Mouse (Mus musculus): Measurements from ENCODE around the gene Dclk1. TPM values are rescaled to one million over a fixed set of nuclear protein-coding genes. Genes with fewer than 3 reads are reported as not detected.

The Dclk1 gene
- polyA plus RNA-seq, 1 experiment from 2014 or later, result 62.8 TPM

DNA sequence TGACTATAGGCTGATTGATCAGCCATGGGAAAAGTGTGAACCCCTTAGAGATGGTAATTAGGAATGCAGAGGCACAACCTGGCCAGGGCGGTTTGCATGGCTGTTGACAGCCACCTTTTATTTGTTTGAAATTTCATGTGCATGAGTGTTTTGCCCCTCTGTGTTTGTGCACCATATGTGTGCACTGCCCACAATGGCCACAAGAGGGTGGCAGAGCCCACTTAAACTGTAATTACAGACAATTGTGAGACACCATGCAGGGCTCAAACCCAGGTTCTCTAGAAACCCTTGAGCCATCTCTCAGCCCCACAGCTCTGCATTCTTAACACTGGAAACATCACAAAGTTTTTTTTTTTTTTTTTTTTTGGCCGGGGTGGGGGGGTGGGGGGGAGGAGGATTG lies 19.7 kb upstream of the Dclk1 start:
- H3K4me1 ChIP-seq (replicated peaks), result 0 out of 2 replicates have a peak, but pooled peaks cover 6% of the 10 kb centered on the region
- WGBS, result 70% methylated on average over 2 of the region's 2 CpGs
- no peak for ATAC-seq (ENCODE audit: insufficient number of reproducible peaks, insufficient read depth, low FRiP score, low TSS enrichment, low read depth)

DNA sequence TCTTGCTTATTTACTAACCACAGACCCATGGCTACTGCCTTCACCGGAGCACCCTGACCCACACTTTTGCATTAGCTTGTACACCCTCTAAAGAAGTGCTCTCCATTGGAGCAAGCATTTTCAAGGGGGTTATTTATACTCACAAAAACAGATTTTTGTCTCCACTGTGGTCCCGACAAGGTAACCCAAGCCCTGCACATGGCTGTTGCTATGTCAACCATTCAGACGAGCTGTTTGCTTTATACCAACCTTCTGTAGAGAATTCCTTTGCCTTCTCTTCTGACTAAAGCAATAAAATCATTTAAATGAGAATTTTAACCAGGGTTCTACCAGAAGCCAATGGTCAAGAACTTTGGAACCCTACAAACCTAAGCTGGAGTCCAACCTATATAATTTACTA lies 18.3 kb upstream of the Dclk1 start:
- Histone ChIP-seq H3K9me3 (peaks cover 3% of the 10 kb centered on the region; the same call in 1 of the 2 replicates), H3K36me3 (no peaks in the 10 kb centered on the region), H3K4me2 (no peak overlapping the region), H3K9ac (replicated peaks) (no peak overlapping the region), H3K27me3 (peaks cover 12% of the 10 kb centered on the region; the same call in 1 of the 2 replicates), H3K4me3 (replicated peaks) (no peak overlapping the region), H3K4me1 (replicated peaks) (0 out of 2 replicates have a peak, but pooled peaks cover 6% of the 10 kb centered on the region), H3K27ac (no peak overlapping the region)
- WGBS, result 73% methylated on average over 3 of the region's 3 CpGs
- no peak for ATAC-seq (ENCODE audit: insufficient number of reproducible peaks, insufficient read depth, low FRiP score, low TSS enrichment, low read depth)

More for the DNA sequence above, 19.7 kb upstream of the Dclk1 start:
- no peak overlapping the region for H3K4me2 ChIP-seq
- H3K9me3 ChIP-seq, result peaks cover 3% of the 10 kb centered on the region; the same call in 1 of the 2 replicates
- no peaks in the 10 kb centered on the region for H3K36me3 ChIP-seq
- H3K9ac ChIP-seq (replicated peaks), result no peak overlapping the region
- peaks cover 12% of the 10 kb centered on the region; the same call in 1 of the 2 replicates for H3K27me3 ChIP-seq
- no peak overlapping the region for H3K4me3 ChIP-seq (replicated peaks)
- H3K27ac ChIP-seq, result no peak overlapping the region

DNA sequence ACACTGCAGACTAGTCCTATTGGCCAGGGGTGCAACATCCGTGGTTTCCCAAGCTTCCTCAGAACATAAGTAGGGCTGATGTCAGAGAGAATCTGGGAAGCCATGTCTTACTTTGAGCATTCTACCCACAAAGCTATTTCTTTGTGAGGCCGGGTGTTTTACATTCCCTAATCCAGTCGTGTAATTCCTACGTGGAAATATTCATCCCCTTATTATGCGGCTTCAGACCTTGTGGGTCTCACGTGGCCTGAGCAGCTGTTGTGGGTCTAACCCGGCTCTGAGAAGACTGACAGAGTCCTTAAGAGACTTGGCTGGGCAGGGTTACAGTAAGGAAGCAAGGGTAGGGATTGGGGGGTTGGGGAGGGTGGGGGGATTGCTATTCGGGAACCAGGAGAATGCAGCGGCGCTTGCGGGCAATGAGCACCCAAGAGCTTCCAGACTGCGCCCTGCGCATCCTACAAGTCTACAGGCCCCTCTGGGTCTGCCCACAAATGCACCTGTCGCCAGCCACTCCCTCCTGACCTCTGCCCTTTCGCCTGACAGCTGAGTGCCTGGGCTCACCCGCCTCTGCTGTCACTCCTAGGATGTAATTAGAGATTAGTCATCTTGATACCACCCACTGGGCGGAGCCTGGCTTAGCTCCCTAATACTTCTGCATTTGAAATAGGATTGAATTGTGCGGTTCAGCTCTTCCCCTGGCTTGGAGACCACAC lies 15.5 kb upstream of the Dclk1 start:
- Histone ChIP-seq H3K27me3 (peaks cover 12% of the 10 kb centered on the region; the same call in 1 of the 2 replicates), H3K27ac (no peak overlapping the region), H3K36me3 (no peaks in the 10 kb centered on the region), H3K4me3 (replicated peaks) (no peak overlapping the region), H3K9me3 (no peaks in the 10 kb centered on the region), H3K9ac (replicated peaks) (no peak overlapping the region), H3K4me1 (replicated peaks) (0 out of 2 replicates have a peak, but pooled peaks cover 6% of the 10 kb centered on the region), H3K4me2 (peak overlapping the region; percentile 13; the same call in 1 of the 2 replicates)
- peak; percentile 75 for ATAC-seq (ENCODE audit: insufficient number of reproducible peaks, insufficient read depth, low FRiP score, low TSS enrichment, low read depth)
- 28% methylated on average over 18 of the region's 18 CpGs for WGBS

DNA sequence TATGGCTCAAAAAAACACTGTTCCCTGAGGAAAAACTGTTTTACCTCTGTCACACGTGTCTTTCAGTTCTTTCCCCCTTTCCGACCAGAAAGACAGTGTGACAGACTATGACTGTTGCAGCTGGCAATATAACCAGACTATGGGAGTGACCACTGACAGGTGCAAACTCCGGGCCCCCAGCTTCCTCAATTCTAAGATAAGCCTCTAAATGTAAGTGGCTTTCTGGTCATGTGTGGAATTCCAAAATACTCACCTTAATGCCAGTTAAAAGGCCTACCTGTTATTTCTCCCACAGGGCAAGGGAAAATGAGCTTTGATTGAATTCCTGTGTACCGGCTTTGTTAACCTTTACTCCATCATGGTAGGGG lies 15.0 kb upstream of the Dclk1 start:
- H3K36me3 ChIP-seq, result no peaks in the 10 kb centered on the region
- H3K27me3 ChIP-seq, result peaks cover 12% of the 10 kb centered on the region; the same call in 1 of the 2 replicates
- peak overlapping the region; percentile 13; the same call in 1 of the 2 replicates for H3K4me2 ChIP-seq
- no peak for ATAC-seq (ENCODE audit: insufficient number of reproducible peaks, insufficient read depth, low FRiP score, low TSS enrichment, low read depth)
- no peaks in the 10 kb centered on the region for H3K9me3 ChIP-seq
- H3K27ac ChIP-seq, result no peak overlapping the region
- H3K4me1 ChIP-seq (replicated peaks), result 0 out of 2 replicates have a peak, but pooled peaks cover 6% of the 10 kb centered on the region
- WGBS, result 38% methylated on average over 4 of the region's 4 CpGs
- no peak overlapping the region for H3K4me3 ChIP-seq (replicated peaks)
- no peak overlapping the region for H3K9ac ChIP-seq (replicated peaks)

DNA sequence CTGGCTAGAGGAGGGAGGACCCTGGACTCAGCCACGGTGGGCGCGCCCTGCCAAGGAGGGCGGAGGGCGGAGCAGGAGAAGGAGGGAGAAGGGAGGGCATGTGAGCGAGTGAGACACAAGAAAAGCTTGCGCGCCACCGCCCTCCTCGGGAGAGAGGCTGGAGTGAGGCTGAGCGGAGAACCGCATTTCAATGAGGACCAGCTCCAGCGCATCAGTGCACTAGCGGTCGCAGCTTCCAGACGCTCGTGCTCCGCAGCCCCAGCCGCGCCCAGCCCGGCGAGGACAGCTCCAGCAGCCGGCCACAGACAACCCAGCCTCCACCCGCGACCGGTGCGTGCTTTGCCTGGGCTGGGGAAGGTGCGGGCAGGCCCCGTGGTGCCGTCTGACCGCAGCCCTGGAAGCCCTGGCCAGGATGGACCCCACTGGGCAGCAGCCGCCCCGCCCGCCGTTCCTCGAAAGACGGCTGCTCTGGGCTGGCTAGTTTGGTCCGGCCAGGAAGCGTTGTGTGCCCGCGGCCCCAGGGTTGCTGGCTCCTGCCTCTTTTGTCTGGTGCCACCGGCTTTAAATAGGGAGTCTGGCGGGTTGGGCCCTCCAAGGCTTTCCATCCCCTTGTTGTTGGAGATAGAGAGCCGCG lies 375 bp downstream of the Dclk1 start:
- Histone ChIP-seq H3K4me2 (peak overlapping the region; percentile 92), H3K9ac (replicated peaks) (peak overlapping the region; percentile 86), H3K4me1 (replicated peaks) (peaks cover 15% of the 10 kb centered on the region), H3K36me3 (peaks cover 5% of the 10 kb centered on the region), H3K9me3 (no peaks in the 10 kb centered on the region), H3K4me3 (replicated peaks) (peak overlapping the region; percentile 75), H3K27me3 (peaks cover 5% of the 10 kb centered on the region; the same call in 1 of the 2 replicates), H3K27ac (peak overlapping the region; percentile 72)
- ATAC-seq (ENCODE audit: insufficient number of reproducible peaks, insufficient read depth, low FRiP score, low TSS enrichment, low read depth), result peak; percentile 89
- WGBS, result 1% methylated on average over 43 of the region's 45 CpGs

DNA sequence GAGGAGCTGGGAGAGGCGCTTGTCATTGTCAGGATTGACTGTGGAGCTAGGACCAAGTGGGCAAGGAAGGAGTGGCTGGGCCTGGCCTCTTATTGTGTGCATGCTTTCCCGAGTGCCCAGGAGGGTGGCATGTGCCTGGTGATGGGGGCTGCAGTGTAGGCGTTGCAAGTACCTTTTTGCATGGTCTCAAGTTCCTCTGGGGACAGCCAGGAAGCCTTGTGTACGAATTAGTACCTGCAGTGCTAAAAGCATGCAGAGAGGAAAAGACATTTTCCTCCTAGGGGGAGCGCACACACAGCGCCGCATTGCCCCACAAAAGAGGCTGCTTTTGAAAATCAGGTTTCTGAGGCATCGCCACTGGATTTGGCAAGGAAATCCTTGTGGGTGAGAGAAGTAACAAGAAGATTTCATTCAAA lies 900 bp downstream of the Dclk1 start:
- Histone ChIP-seq H3K9me3 (no peaks in the 10 kb centered on the region), H3K4me2 (peak overlapping the region; percentile 92), H3K27me3 (peaks cover 5% of the 10 kb centered on the region; the same call in 1 of the 2 replicates), H3K4me3 (replicated peaks) (peak overlapping the region; percentile 75), H3K36me3 (peaks cover 10% of the 10 kb centered on the region), H3K4me1 (replicated peaks) (peaks cover 15% of the 10 kb centered on the region), H3K27ac (peak overlapping the region; percentile 72), H3K9ac (replicated peaks) (peak overlapping the region; percentile 86)
- WGBS, result 2% methylated on average over 8 of the region's 8 CpGs
- peak; percentile 40; the same call in 1 of the 2 replicates for ATAC-seq (ENCODE audit: insufficient number of reproducible peaks, insufficient read depth, low FRiP score, low TSS enrichment, low read depth)

DNA sequence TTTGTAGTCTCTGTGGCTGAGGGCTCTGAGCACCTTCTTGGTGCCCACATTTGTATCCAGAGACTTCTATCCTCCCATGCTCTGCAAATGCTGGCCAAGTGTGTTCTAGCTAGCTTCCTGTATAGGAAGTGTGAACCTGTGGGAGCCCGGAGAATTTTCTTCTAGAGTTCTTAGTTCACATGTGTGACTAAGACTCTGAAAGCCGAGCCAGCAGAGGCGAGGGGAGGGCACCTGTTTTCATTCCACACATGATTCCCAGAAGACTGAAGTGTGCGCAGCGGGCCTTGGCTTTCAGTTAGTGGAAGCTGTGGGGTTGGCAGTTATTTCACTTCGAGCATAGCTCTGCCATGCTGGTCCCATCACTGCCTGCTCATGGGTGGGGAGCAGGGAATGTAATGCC lies 1.9 kb downstream of the Dclk1 start:
- H3K36me3 ChIP-seq, result peaks cover 17% of the 10 kb centered on the region
- peaks cover 15% of the 10 kb centered on the region for H3K4me1 ChIP-seq (replicated peaks)
- no peak for ATAC-seq (ENCODE audit: insufficient number of reproducible peaks, insufficient read depth, low FRiP score, low TSS enrichment, low read depth)
- peaks cover 5% of the 10 kb centered on the region; the same call in 1 of the 2 replicates for H3K27me3 ChIP-seq
- H3K4me3 ChIP-seq (replicated peaks), result peak overlapping the region; percentile 75; the same call in 1 of the 2 replicates
- H3K4me2 ChIP-seq, result peak overlapping the region; percentile 92
- H3K9me3 ChIP-seq, result no peaks in the 10 kb centered on the region
- no peak overlapping the region for H3K27ac ChIP-seq
- H3K9ac ChIP-seq (replicated peaks), result no peak overlapping the region
- WGBS, result 63% methylated on average over 6 of the region's 6 CpGs

DNA sequence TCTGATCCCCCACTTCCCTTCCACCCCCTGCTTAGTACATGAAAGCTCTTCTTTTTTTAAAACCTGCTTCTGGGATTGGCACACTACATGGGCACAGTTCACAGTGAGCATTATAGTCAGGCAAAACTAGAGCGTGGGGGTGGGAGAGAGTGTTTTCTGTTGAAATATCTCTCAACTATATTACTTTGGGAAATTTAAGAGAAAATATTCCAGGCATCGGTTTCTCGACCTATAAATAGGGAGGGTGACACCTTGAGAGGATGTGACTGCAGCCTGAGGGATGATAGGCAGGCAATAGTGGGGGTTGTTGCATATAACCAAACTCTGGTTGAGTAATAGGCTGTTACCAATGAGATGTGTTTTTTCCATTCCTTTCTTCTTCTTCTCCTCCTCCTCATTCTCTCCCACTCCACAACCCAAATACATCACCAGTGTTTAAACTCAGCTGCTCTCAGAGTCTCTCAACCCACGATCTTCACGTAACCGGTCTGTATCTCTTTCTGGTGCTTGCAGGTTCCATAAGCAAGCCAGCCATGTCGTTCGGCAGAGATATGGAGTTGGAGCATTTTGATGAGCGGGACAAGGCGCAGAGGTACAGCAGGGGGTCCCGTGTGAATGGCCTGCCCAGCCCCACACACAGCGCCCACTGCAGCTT lies 4.6 kb downstream of the Dclk1 start:
- Histone ChIP-seq H3K4me3 (replicated peaks) (no peak overlapping the region), H3K27me3 (peaks cover 3% of the 10 kb centered on the region; the same call in 1 of the 2 replicates), H3K9ac (replicated peaks) (no peak overlapping the region), H3K36me3 (peaks cover 17% of the 10 kb centered on the region), H3K4me1 (replicated peaks) (peaks cover 15% of the 10 kb centered on the region), H3K9me3 (no peaks in the 10 kb centered on the region), H3K4me2 (no peak overlapping the region), H3K27ac (no peak overlapping the region)
- 91% methylated on average over 12 of the region's 12 CpGs for WGBS
- no peak for ATAC-seq (ENCODE audit: insufficient number of reproducible peaks, insufficient read depth, low FRiP score, low TSS enrichment, low read depth)

DNA sequence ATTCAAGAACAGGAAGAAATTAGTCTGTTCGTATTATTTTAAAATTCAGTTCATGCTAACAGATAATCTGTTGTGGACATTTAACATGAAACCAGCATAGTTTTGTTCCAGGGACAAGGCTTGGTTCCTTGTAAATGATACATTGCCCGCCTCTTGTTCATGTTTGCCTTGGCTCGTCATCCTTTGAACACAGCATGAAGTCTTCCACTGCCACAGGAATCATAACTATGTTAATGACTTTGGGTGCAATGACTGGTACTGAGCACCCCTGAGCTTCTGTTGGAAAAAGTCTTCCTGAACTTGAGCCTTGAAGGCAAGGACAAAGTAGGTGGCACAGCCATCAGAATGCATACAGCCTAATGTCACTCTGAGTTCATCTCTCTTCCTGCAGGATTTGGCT lies 5.9 kb downstream of the Dclk1 start:
- Histone ChIP-seq H3K4me1 (replicated peaks) (peaks cover 10% of the 10 kb centered on the region), H3K27me3 (no peaks in the 10 kb centered on the region; the same call in 1 of the 2 replicates), H3K27ac (no peak overlapping the region), H3K4me3 (replicated peaks) (no peak overlapping the region), H3K9me3 (no peaks in the 10 kb centered on the region), H3K4me2 (no peak overlapping the region), H3K36me3 (peaks cover 17% of the 10 kb centered on the region), H3K9ac (replicated peaks) (no peak overlapping the region)
- WGBS, result 90% methylated on average over 3 of the region's 3 CpGs
- no peak for ATAC-seq (ENCODE audit: insufficient number of reproducible peaks, insufficient read depth, low FRiP score, low TSS enrichment, low read depth)

DNA sequence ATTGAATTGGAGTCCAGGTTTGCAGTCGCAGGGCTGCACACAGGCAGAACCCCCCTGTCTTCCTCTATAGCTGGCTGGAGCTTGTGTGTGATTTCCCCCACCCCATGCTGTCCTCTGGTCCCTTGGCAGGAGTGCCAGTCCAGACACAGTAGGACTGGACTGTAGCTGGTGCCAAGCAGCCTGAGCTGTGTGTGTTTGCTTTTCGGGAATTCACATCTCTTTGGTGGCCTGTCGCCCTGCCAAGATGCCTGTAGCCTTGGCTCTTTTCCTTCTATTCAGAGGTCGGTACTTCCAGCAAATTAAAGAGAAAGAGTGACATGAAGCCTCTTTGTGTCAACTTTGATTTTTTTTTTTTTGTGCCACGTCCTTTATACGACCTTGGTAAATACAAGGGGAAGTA lies 6.3 kb downstream of the Dclk1 start:
- no peak overlapping the region for H3K27ac ChIP-seq
- H3K9ac ChIP-seq (replicated peaks), result no peak overlapping the region
- no peaks in the 10 kb centered on the region; the same call in 1 of the 2 replicates for H3K27me3 ChIP-seq
- H3K9me3 ChIP-seq, result no peaks in the 10 kb centered on the region
- no peak overlapping the region for H3K4me2 ChIP-seq
- H3K4me3 ChIP-seq (replicated peaks), result no peak overlapping the region
- 82% methylated on average over 6 of the region's 6 CpGs for WGBS
- peaks cover 8% of the 10 kb centered on the region; the same call in 1 of the 2 replicates for H3K4me1 ChIP-seq (replicated peaks)
- H3K36me3 ChIP-seq, result peaks cover 17% of the 10 kb centered on the region
- ATAC-seq (ENCODE audit: insufficient number of reproducible peaks, insufficient read depth, low FRiP score, low TSS enrichment, low read depth), result no peak

DNA sequence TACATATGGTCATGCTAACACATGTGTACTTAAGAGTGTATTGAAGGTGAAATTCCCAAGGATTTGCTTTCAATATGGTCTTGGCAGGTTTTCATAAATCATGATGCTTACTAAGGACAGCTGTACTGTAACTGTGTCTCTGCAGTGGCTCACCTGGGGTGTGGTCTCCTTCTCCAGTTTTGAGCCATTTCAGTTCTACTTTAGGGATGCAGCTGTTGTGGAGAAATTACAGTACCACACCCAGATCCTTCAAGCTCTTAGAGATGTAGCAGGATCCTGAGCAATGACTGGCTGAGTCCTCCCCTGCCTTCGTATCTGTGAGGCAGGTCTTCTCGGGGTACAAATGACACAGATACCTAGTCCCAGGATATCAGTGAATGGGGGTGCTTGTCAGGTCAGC lies 8.5 kb downstream of the Dclk1 start:
- no peak overlapping the region for H3K9ac ChIP-seq (replicated peaks)
- H3K4me3 ChIP-seq (replicated peaks), result no peak overlapping the region
- no peak for ATAC-seq (ENCODE audit: insufficient number of reproducible peaks, insufficient read depth, low FRiP score, low TSS enrichment, low read depth)
- H3K4me2 ChIP-seq, result no peak overlapping the region
- no peak overlapping the region for H3K27ac ChIP-seq
- H3K27me3 ChIP-seq, result no peaks in the 10 kb centered on the region
- 82% methylated on average over 2 of the region's 2 CpGs for WGBS
- peaks cover 18% of the 10 kb centered on the region for H3K36me3 ChIP-seq
- H3K4me1 ChIP-seq (replicated peaks), result no peaks in the 10 kb centered on the region
- no peaks in the 10 kb centered on the region for H3K9me3 ChIP-seq
